Mouse (Mus musculus): ENCODE results near the gene Lepr. TPM values are rescaled to one million over a fixed set of nuclear protein-coding genes. Genes with fewer than 3 reads are reported as not detected.

Lepr gene
- total RNA-seq (2023): not detected

GRCm38 (mm10) chr4:101717367-101718121, at the start of gene Lepr:
TSS of gene Lepr (plus strand) at chr4:101717404.

GRCm38 (mm10) chr4:101843923-101844322, 126.7 kb downstream of the Lepr start, which contains the start of gene B020004J07Rik:
TSS of gene B020004J07Rik (minus strand) at chr4:101844023.

Other genes starting within 250 kb of the Lepr start
- gene Dnajc6, start 220.8 kb upstream of the Lepr start, total RNA-seq (2023): not detected
- 10 to 100 TPM; 27.3 to 27.9 TPM for gene Leprot, start 69.7 kb upstream of the Lepr start, total RNA-seq (2023)
- gene B020004J07Rik, start 126.6 kb downstream of the Lepr start, total RNA-seq (2023): not detected
- not detected for gene C130073F10Rik, start 176.4 kb downstream of the Lepr start, total RNA-seq (2023)
- gene Gm12800, start 191.7 kb downstream of the Lepr start, total RNA-seq (2023): not detected
- gene Gm12794, start 223.0 kb downstream of the Lepr start, total RNA-seq (2023): not detected

Data from B cell, adult 67 days (primary cell).